Mouse (Mus musculus) Patski (cell line): ENCODE results near the gene Cpeb3. TPM values are rescaled to one million over a fixed set of nuclear protein-coding genes. Genes with fewer than 3 reads are reported as not detected.
"Not testable (repeated sequence)": the region's sequence is repeated elsewhere in the genome, so short reads cannot be mapped to it uniquely, and the experiment has no call there.

Experiments used
- ATAC-seq: fragments of 100-300 bp; one replicate; pipeline ENCODE4 v1.8.0; 2021
- CTCF ChIA-PET: fragments of 350-600 bp; sonication (Branson Sonifier 250); formaldehyde crosslinking; loops from one replicate; lab custom pipeline; 2022; ENCODE audit warnings: inconsistent platforms; lab: Charles Lee
- POLR2A ChIA-PET: fragments of 350-600 bp; sonication (Branson Sonifier 250); formaldehyde crosslinking; loops from one replicate; lab custom pipeline; 2022; ENCODE audit warnings: antibody characterized with exemption, inconsistent platforms; lab: Charles Lee
- DNase-seq: peaks from one replicate; pipeline ENCODE4 v3.0.0-alpha.2; 2011; ENCODE audit warnings: low read depth, low spot score
- H3K27me3 ChIP-seq: fragments of 371-371 bp; one replicate; pipeline ENCODE4 v1.5.1; 2021
- CTCF ChIP-seq: fragments of 100-300 bp; IDR thresholded peaks from one replicate; pipeline ENCODE4 v1.5.1; 2021
- in situ Hi-C: fragments of 300-500 bp; cut with MboI; formaldehyde crosslinking; loops from 3 replicates; pipeline ENCODE4 v1.11.1; 2018; ENCODE audit warnings: low pct_unique_long_range_greater_than_20kb, mixed read lengths
- polyA plus RNA-seq: library from polyadenylated mRNA; unstranded; gene quantifications from one replicate; pipeline ENCODE4 v1.2.3, GENCODE M21; 2021

The Cpeb3 gene
- polyA plus RNA-seq, 1 experiment from 2014 or later = 8.9 TPM

GRCm38 (mm10) chr19:37172096-37172495, 36.3 kb downstream of the Cpeb3 start:
- POLR2A ChIA-PET = no interaction called here
- in situ Hi-C loops = no loop called here
- no peaks in the 10 kb centered on the region for H3K27me3 ChIP-seq
- CTCF ChIA-PET = interaction anchor here (1.0 to 1.6 kb wide), 2 partner anchors 115 to 120 kb away, joined by 4 read pairs; no protein-coding TSS in a partner anchor
- no peak for ATAC-seq
- DNase-seq = no peak
- TF ChIP-seq CTCF = no peak

DNA sequence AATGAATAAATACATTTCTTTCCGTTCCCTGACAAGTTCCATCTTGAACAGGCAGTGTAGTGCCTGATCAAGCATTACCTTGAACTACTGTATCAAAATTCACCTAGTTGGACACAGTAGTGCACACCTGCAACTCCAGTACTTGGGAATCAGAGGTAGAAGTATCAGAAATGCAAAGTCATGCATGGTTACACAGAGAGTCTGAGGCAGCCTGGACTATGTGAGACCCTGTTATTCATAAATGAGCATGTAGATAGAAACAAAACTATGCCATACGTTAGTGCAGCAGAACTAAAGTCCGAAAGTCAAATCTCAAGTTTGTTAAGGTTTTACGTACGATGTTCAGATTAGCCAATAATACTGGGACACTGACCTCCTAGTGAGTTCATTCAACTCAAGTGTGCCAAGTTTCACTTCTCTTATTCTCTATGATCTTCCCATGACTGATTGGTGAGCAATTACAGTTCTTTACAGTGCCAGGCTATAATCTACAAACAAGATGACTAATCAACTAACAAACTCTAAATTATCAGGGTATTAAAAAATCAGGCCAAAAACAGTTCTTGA, 51.5 kb downstream of the Cpeb3 start:
- DNase-seq (no peak), ATAC-seq (no peak)
- POLR2A ChIA-PET = interaction anchor here (0.6 kb wide), 1 partner anchor 222 kb away, joined by 4 read pairs; no protein-coding TSS in a partner anchor
- CTCF ChIA-PET = no interaction called here
- H3K27me3 ChIP-seq = no peaks in the 10 kb centered on the region
- TF ChIP-seq CTCF = no peak
- in situ Hi-C loops = no loop called here

GRCm38 (mm10) chr19:37156040-37156439, 52.4 kb downstream of the Cpeb3 start:
- H3K27me3 ChIP-seq = no peaks in the 10 kb centered on the region
- no peak for TF ChIP-seq CTCF
- in situ Hi-C loops = no loop called here
- CTCF ChIA-PET = no interaction called here
- no peak for ATAC-seq
- DNase-seq = no peak
- POLR2A ChIA-PET = no interaction called here

- ChIA-PET CTCF (interaction anchor here (0.8 to 1.1 kb wide), 2 partner anchors 14 to 83 kb away, joined by 3 to 4 read pairs; no protein-coding TSS in a partner anchor), POLR2A (no interaction called here)
- no peak for ATAC-seq
- H3K27me3 ChIP-seq = no peaks in the 10 kb centered on the region
- no peak for TF ChIP-seq CTCF
- in situ Hi-C loops = no loop called here
- no peak for DNase-seq
These were observed 61.3 kb downstream of the Cpeb3 start for GRCm38 (mm10) chr19:37147145-37147544.

DNA sequence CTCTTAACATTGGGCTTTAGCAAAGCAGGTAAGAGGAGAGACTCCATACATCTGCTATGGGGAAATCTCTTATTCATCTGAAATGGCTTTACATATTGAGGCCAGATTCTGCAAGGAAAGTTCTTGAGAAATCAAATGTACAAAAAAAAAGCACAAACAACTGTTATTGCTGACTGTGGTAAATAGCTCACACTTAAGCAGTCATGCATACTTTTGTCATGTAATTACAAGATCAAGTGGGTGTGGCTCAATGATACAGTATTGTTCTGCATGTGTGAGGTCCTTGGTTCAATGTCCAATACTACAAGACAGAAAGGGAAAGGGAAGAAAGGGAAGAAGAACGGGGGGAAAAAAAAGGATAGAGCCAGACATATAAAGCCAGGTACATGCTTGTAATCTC, 62.6 kb downstream of the Cpeb3 start:
- no peak for TF ChIP-seq CTCF
- H3K27me3 ChIP-seq = no peaks in the 10 kb centered on the region
- ChIA-PET CTCF (no interaction called here), POLR2A (no interaction called here)
- ATAC-seq (no peak), DNase-seq (no peak)
- in situ Hi-C loops = no loop called here

- DNase-seq (no peak), ATAC-seq (no peak)
- ChIA-PET CTCF (interaction anchor here (1.1 kb wide), 1 partner anchor 14 kb away, joined by 4 read pairs; no protein-coding TSS in a partner anchor), POLR2A (no interaction called here)
- TF ChIP-seq CTCF = no peak
- no peaks in the 10 kb centered on the region for H3K27me3 ChIP-seq
- in situ Hi-C loops = no loop called here
These were observed 63.0 kb downstream of the Cpeb3 start for GRCm38 (mm10) chr19:37145401-37145800.

DNA sequence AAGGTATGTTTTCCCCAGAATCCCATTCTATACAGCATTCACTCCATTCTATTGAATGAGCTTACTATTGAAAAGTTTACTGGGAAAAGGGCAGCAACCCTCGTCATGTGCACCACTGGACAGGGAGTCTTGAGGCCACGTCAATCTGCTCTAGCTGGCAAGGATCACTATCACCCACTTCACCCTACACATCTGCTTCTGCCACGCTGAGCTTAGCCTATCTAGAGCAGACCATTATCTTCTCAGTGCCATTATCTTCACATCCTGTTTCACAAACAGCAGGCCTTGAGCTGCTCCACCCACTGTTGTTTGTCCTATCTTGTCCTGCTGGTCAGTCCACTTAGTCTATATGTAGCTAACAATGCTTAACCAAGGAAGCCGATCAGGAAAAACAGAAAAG, 66.8 kb downstream of the Cpeb3 start:
- CTCF ChIA-PET = no interaction called here
- no peaks in the 10 kb centered on the region for H3K27me3 ChIP-seq
- in situ Hi-C loops = no loop called here
- no peak for TF ChIP-seq CTCF
- POLR2A ChIA-PET = interaction anchor here (0.6 to 0.7 kb wide), 2 partner anchors 21 to 175 kb away, joined by 4 read pairs; no protein-coding TSS in a partner anchor
- DNase-seq (no peak), ATAC-seq (no peak)

DNA sequence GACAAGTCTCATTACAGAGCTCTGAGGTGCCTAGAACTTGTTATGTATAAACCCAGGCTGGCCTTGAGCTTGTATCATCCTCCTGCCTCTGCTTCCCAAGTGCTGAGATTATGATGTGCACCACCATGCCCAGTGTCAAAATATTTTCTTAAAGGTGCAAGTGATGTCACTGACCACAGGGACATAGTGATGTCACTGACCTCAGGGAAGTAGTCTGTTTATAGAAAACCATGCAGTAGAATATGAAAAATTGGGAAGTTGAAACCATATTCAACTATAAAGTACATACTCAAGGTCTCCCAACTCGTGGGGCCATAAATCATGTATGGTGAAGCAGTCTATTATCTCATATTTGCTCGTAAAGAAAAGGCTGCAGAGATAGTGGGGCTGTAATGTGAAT, 71.3 kb downstream of the Cpeb3 start:
- ATAC-seq (no peak), DNase-seq (no peak)
- in situ Hi-C loops = no loop called here
- ChIA-PET CTCF (no interaction called here), POLR2A (no interaction called here)
- no peak for TF ChIP-seq CTCF
- H3K27me3 ChIP-seq = no peaks in the 10 kb centered on the region

DNA sequence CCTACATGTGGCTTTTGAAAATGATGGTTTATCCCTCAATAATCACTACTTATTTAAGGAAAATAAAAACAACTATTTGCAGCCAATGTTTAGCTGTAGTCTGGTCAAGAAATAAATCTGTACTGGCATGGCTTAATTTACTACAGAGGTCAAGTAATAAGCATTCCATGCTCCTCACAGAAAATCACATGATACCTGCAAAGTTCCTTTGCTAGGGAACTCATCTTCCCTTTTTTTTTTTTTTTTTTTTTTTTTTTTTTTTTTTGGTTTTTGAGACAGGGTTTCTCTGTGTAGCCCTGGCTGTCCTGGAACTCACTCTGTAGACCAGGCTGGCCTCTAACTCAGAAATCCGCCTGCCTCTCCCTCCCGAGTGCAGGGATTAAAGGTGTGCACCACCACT, 72.9 kb downstream of the Cpeb3 start:
- in situ Hi-C loops, CTCF ChIA-PET, ATAC-seq, DNase-seq, H3K27me3 ChIP-seq, POLR2A ChIA-PET: not testable (repeated sequence)

GRCm38 (mm10) chr19:37133666-37134065, 74.7 kb downstream of the Cpeb3 start:
- no peaks in the 10 kb centered on the region for H3K27me3 ChIP-seq
- ATAC-seq (no peak), DNase-seq (no peak)
- CTCF ChIA-PET = no interaction called here
- TF ChIP-seq CTCF = no peak
- in situ Hi-C loops = no loop called here
- POLR2A ChIA-PET = no interaction called here

DNA sequence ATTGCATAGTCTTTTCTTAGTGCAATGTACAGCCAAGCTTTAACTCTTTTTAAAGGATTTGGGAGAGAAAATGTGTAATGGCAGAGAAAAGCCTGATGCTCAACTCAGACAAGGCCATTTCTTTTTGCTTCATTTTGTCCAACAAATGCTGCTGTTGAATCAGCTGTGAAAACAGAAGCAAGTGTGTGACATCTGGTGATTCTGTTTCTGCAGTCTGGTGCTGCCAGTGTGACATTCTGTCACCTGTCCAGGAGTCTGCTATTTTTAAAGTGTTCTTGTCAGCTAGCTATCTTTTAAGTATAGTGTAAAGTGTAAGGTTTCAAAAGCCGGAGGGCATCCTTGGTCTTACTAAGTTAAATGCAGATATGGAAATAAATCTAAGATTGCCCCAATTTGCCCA, 76.7 kb downstream of the Cpeb3 start:
- no peaks in the 10 kb centered on the region for H3K27me3 ChIP-seq
- no peak for ATAC-seq
- POLR2A ChIA-PET = no interaction called here
- TF ChIP-seq CTCF = no peak
- in situ Hi-C loops = no loop called here
- CTCF ChIA-PET = interaction anchor here (0.7 to 1.2 kb wide), 2 partner anchors 53 to 81 kb away, joined by 3 read pairs; no protein-coding TSS in a partner anchor
- no peak for DNase-seq
